Mouse (Mus musculus): Measurements from ENCODE around the gene Pld4. TPM values are rescaled to one million over a fixed set of nuclear protein-coding genes. Genes with fewer than 3 reads are reported as not detected.
"Not testable (repeated sequence)": the region's sequence is repeated elsewhere in the genome, so short reads cannot be mapped to it uniquely, and the experiment has no call there.

Gene Pld4
- polyA plus RNA-seq, 1 experiment: 23.7 TPM

GRCm38 (mm10) chr12:112808587-112809364 lies 48.3 kb downstream of the Pld4 start, which contains the start of gene Clba1:
Gene Clba1 (plus strand): TSS chr12:112808937.
- H3K27ac ChIP-seq (ENCODE audit: insufficient read depth, low read depth, low read length): peak within 1 kb of the TSS; percentile 75

GRCm38 (mm10) chr12:112809641-112810040 lies 49.2 kb downstream of the Pld4 start:
- 15% methylated on average over 8 of the region's 8 CpGs for WGBS
- Histone ChIP-seq H3K4me1 (ENCODE audit: control insufficient read depth, insufficient read depth, low read length) (peaks cover 20% of the 10 kb centered on the region), H3K27ac (ENCODE audit: insufficient read depth, low read depth, low read length) (peak overlapping the region; percentile 75), H3K4me3 (ENCODE audit: insufficient read depth, low read depth, low read length) (peak overlapping the region; percentile 88), H3K27me3 (replicated peaks; ENCODE audit: control insufficient read depth, insufficient read depth, low read length) (no peaks in the 10 kb centered on the region), H3K36me3 (ENCODE audit: control insufficient read depth, insufficient read depth, low read length) (no peaks in the 10 kb centered on the region)
- peak; percentile 80 for DNase-seq
- TF ChIP-seq POLR2A (IDR thresholded peaks at IDR 0.05; ENCODE audit: low read depth, low read length) (no peak), CTCF (conservative IDR thresholded peaks at IDR 0.05; ENCODE audit: insufficient read depth, insufficient read length, low read depth, low read length) (no peak)

More at GRCm38 (mm10) chr12:112808587-112809364, 48.3 kb downstream of the Pld4 start, which contains the start of gene Clba1:
- no peaks in the 10 kb centered on the region for H3K36me3 ChIP-seq (ENCODE audit: control insufficient read depth, insufficient read depth, low read length)
- WGBS: under 1% methylated on average over 63 of the region's 64 CpGs
- TF ChIP-seq POLR2A (IDR thresholded peaks at IDR 0.05; ENCODE audit: low read depth, low read length): no peak
- TF ChIP-seq CTCF (conservative IDR thresholded peaks at IDR 0.05; ENCODE audit: insufficient read depth, insufficient read length, low read depth, low read length): peak; percentile 51
- DNase-seq: peak; percentile 96
- peak within 1 kb of the TSS; percentile 88 for H3K4me3 ChIP-seq (ENCODE audit: insufficient read depth, low read depth, low read length)
- peaks cover 13% of the 10 kb centered on the region; the same call in 1 of the 2 replicates for H3K4me1 ChIP-seq (ENCODE audit: control insufficient read depth, insufficient read depth, low read length)
- H3K27me3 ChIP-seq (replicated peaks; ENCODE audit: control insufficient read depth, insufficient read depth, low read length): no peaks in the 10 kb centered on the region

- TF ChIP-seq CTCF (conservative IDR thresholded peaks at IDR 0.05; ENCODE audit: insufficient read depth, insufficient read length, low read depth, low read length) (no peak), POLR2A (IDR thresholded peaks at IDR 0.05; ENCODE audit: low read depth, low read length) (no peak)
- H3K27ac ChIP-seq (ENCODE audit: insufficient read depth, low read depth, low read length): 0 out of 2 replicates have a peak overlapping the region, but pooled peaks have one; percentile 75
- no peaks in the 10 kb centered on the region for H3K27me3 ChIP-seq (replicated peaks; ENCODE audit: control insufficient read depth, insufficient read depth, low read length)
- H3K36me3 ChIP-seq (ENCODE audit: control insufficient read depth, insufficient read depth, low read length): no peaks in the 10 kb centered on the region
- H3K4me3 ChIP-seq (ENCODE audit: insufficient read depth, low read depth, low read length): 0 out of 2 replicates have a peak overlapping the region, but pooled peaks have one; percentile 88
- no peak for DNase-seq
- WGBS: 63% methylated on average over 19 of the region's 19 CpGs
- peaks cover 23% of the 10 kb centered on the region for H3K4me1 ChIP-seq (ENCODE audit: control insufficient read depth, insufficient read depth, low read length)
These were observed 49.8 kb downstream of the Pld4 start for GRCm38 (mm10) chr12:112810092-112810885.

- H3K36me3 ChIP-seq (ENCODE audit: control insufficient read depth, insufficient read depth, low read length): no peaks in the 10 kb centered on the region
- peaks cover 27% of the 10 kb centered on the region for H3K4me1 ChIP-seq (ENCODE audit: control insufficient read depth, insufficient read depth, low read length)
- H3K27ac ChIP-seq (ENCODE audit: insufficient read depth, low read depth, low read length): peak overlapping the region; percentile 17
- WGBS: 49% methylated on average over 7 of the region's 7 CpGs
- TF ChIP-seq CTCF (conservative IDR thresholded peaks at IDR 0.05; ENCODE audit: insufficient read depth, insufficient read length, low read depth, low read length): no peak
- no peak for TF ChIP-seq POLR2A (IDR thresholded peaks at IDR 0.05; ENCODE audit: low read depth, low read length)
- H3K4me3 ChIP-seq (ENCODE audit: insufficient read depth, low read depth, low read length): no peak overlapping the region
- DNase-seq: peak; percentile 91
- H3K27me3 ChIP-seq (replicated peaks; ENCODE audit: control insufficient read depth, insufficient read depth, low read length): no peaks in the 10 kb centered on the region
These were observed 52.9 kb downstream of the Pld4 start for GRCm38 (mm10) chr12:112813370-112813769.

GRCm38 (mm10) chr12:112814682-112815470 lies 54.4 kb downstream of the Pld4 start:
- no peak for TF ChIP-seq POLR2A (IDR thresholded peaks at IDR 0.05; ENCODE audit: low read depth, low read length)
- TF ChIP-seq CTCF (conservative IDR thresholded peaks at IDR 0.05; ENCODE audit: insufficient read depth, insufficient read length, low read depth, low read length): no peak
- no peaks in the 10 kb centered on the region for H3K36me3 ChIP-seq (ENCODE audit: control insufficient read depth, insufficient read depth, low read length)
- H3K4me1 ChIP-seq (ENCODE audit: control insufficient read depth, insufficient read depth, low read length): peaks cover 27% of the 10 kb centered on the region
- no peak overlapping the region for H3K4me3 ChIP-seq (ENCODE audit: insufficient read depth, low read depth, low read length)
- peak; percentile 78 for DNase-seq
- 46% methylated on average over 14 of the region's 14 CpGs for WGBS
- peak overlapping the region; percentile 45; the same call in 1 of the 2 replicates for H3K27ac ChIP-seq (ENCODE audit: insufficient read depth, low read depth, low read length)
- H3K27me3 ChIP-seq (replicated peaks; ENCODE audit: control insufficient read depth, insufficient read depth, low read length): no peaks in the 10 kb centered on the region

GRCm38 (mm10) chr12:112816294-112816693 lies 55.8 kb downstream of the Pld4 start:
- DNase-seq: peak; percentile 72
- Histone ChIP-seq H3K36me3 (ENCODE audit: control insufficient read depth, insufficient read depth, low read length) (no peaks in the 10 kb centered on the region; the same call in 1 of the 2 replicates), H3K4me3 (ENCODE audit: insufficient read depth, low read depth, low read length) (no peak overlapping the region), H3K27ac (ENCODE audit: insufficient read depth, low read depth, low read length) (no peak overlapping the region), H3K4me1 (ENCODE audit: control insufficient read depth, insufficient read depth, low read length) (peaks cover 26% of the 10 kb centered on the region), H3K27me3 (replicated peaks; ENCODE audit: control insufficient read depth, insufficient read depth, low read length) (no peaks in the 10 kb centered on the region)
- TF ChIP-seq CTCF (conservative IDR thresholded peaks at IDR 0.05; ENCODE audit: insufficient read depth, insufficient read length, low read depth, low read length) (peak; percentile 78), POLR2A (IDR thresholded peaks at IDR 0.05; ENCODE audit: low read depth, low read length) (no peak)
- 52% methylated on average over 4 of the region's 4 CpGs for WGBS

GRCm38 (mm10) chr12:112816866-112817265 lies 56.4 kb downstream of the Pld4 start:
- H3K27ac ChIP-seq (ENCODE audit: insufficient read depth, low read depth, low read length); H3K36me3 ChIP-seq (ENCODE audit: control insufficient read depth, insufficient read depth, low read length); H3K4me3 ChIP-seq (ENCODE audit: insufficient read depth, low read depth, low read length); DNase-seq; H3K27me3 ChIP-seq (replicated peaks; ENCODE audit: control insufficient read depth, insufficient read depth, low read length): not testable (repeated sequence)
- H3K4me1 ChIP-seq (ENCODE audit: control insufficient read depth, insufficient read depth, low read length): peaks cover 26% of the 10 kb centered on the region
- WGBS: 82% methylated on average over 7 of the region's 7 CpGs

Measured in kidney, adult 2 months (tissue).